Mouse (Mus musculus) lung, postnatal 0 days (tissue): ENCODE results near the gene Akip1. TPM values are rescaled to one million over a fixed set of nuclear protein-coding genes. Genes with fewer than 3 reads are reported as not detected.
A peak's percentile ranks its signal among the peaks of the same experiment; 100 is the strongest.

Experiments
- ATAC-seq: fragments of 200-750 bp; cut with Nextera tagmentation; 2 replicates; pipeline ENCODE4 v1.8.0; 2017; ENCODE audit warnings: moderate library complexity
- DNase-seq: peaks from one replicate; pipeline ENCODE4 v3.0.0-alpha.2; 2016; ENCODE audit warnings: low spot score
- H3K27ac ChIP-seq: fragments of 300-500 bp; sonication (generic); 2 replicates; pipeline ENCODE4 v1.5.1; 2014; ENCODE audit warnings: antibody characterized with exemption, mild to moderate bottlenecking, low read length, mixed read lengths
- H3K27me3 ChIP-seq: fragments of 300-500 bp; sonication (generic); replicated peaks from 2 replicates; pipeline ENCODE4 v1.6.1; 2014; ENCODE audit warnings: low read length, mixed read lengths; ENCODE audit not compliant: insufficient read depth
- H3K36me3 ChIP-seq: fragments of 300-500 bp; sonication (generic); 2 replicates; pipeline ENCODE4 v1.6.1; 2014; ENCODE audit warnings: low read length, mixed read lengths; ENCODE audit not compliant: insufficient read depth
- H3K4me1 ChIP-seq: fragments of 300-500 bp; sonication (generic); 2 replicates; pipeline ENCODE4 v1.6.1; 2014; ENCODE audit warnings: antibody characterized with exemption, low read depth, low read length, mixed read lengths; ENCODE audit not compliant: insufficient read depth
- H3K4me2 ChIP-seq: fragments of 300-500 bp; sonication (generic); replicated peaks from 2 replicates; pipeline ENCODE4 v1.6.1; 2014; ENCODE audit warnings: low read depth, mild to moderate bottlenecking, low read length, moderate library complexity, mixed read lengths
- H3K4me3 ChIP-seq: fragments of 300-500 bp; sonication (generic); 2 replicates; pipeline ENCODE4 v1.5.1; 2014; ENCODE audit warnings: low read depth, low read length
- H3K9ac ChIP-seq: fragments of 300-500 bp; sonication (generic); replicated peaks from 2 replicates; pipeline ENCODE4 v1.6.1; 2014; ENCODE audit warnings: low read depth, mild to moderate bottlenecking
- H3K9me3 ChIP-seq: fragments of 300-500 bp; sonication (generic); 2 replicates; pipeline ENCODE4 v1.6.1; 2016; ENCODE audit warnings: low read length, mixed read lengths
- CTCF ChIP-seq: IDR thresholded peaks from 2 replicates; pipeline ENCODE4 v1.5.1; 2016; ENCODE audit warnings: antibody characterized with exemption, mild to moderate bottlenecking
- EP300 ChIP-seq: IDR thresholded peaks from 2 replicates; pipeline ENCODE4 v1.6.1; 2016; ENCODE audit warnings: antibody characterized with exemption, mild to moderate bottlenecking, control low read depth
- WGBS: fragments of 180-500 bp; shearing (Covaris S2); extraction: QIAGEN DNeasy Blood & Tissue Kit; methylation state at CpG from one replicate; pipeline ENCODE4 v1.1.7; 2014; 5-methylcytosine and 5-hydroxymethylcytosine counted together
- polyA plus RNA-seq: library from polyadenylated mRNA; unstranded; fragments of >200 nt; fragmentation: Nextera tagmentation; extraction: Ambion mirVana; gene quantifications from 2 replicates; pipeline ENCODE4 v1.2.1, GENCODE M21; 2015

Akip1 gene
- polyA plus RNA-seq, 1 experiment from 2014 or later = 52.5 TPM

- 52% methylated on average over 5 of the region's 5 CpGs for WGBS
- no peak for ATAC-seq
- no peak overlapping the region for H3K9ac ChIP-seq
- peak overlapping the region; percentile 4; the same call in 1 of the 2 replicates for H3K4me3 ChIP-seq
- H3K9me3 ChIP-seq = no peaks in the 10 kb centered on the region
- H3K36me3 ChIP-seq = no peaks in the 10 kb centered on the region
- peaks cover 7% of the 10 kb centered on the region; the same call in 1 of the 2 replicates for H3K4me1 ChIP-seq
- peak; percentile 19 for DNase-seq
- H3K27me3 ChIP-seq = no peaks in the 10 kb centered on the region
- no peak overlapping the region for H3K27ac ChIP-seq
- H3K4me2 ChIP-seq = peak overlapping the region; percentile 77
- TF ChIP-seq CTCF (no peak), EP300 (no peak)
Observed at GRCm38 (mm10) chr7:109669426-109670170, 33.9 kb upstream of the Akip1 start.

- DNase-seq (peak; percentile 95), ATAC-seq (peak; percentile 94)
- 2% methylated on average over 29 of the region's 44 CpGs for WGBS
- Histone ChIP-seq H3K4me1 (peaks cover 7% of the 10 kb centered on the region; the same call in 1 of the 2 replicates), H3K9me3 (no peaks in the 10 kb centered on the region), H3K36me3 (no peaks in the 10 kb centered on the region), H3K27ac (peak overlapping the region; percentile 95), H3K4me2 (peak overlapping the region; percentile 77), H3K9ac (peak overlapping the region; percentile 64), H3K4me3 (peak overlapping the region; percentile 67), H3K27me3 (no peaks in the 10 kb centered on the region)
- TF ChIP-seq EP300 = peak; percentile 61; the same call in 1 of the 2 replicates
- TF ChIP-seq CTCF = no peak
Observed at GRCm38 (mm10) chr7:109671581-109672471, 31.7 kb upstream of the Akip1 start.

- peak overlapping the region; percentile 6; the same call in 1 of the 2 replicates for H3K27ac ChIP-seq
- H3K36me3 ChIP-seq = no peaks in the 10 kb centered on the region
- no peak overlapping the region for H3K9ac ChIP-seq
- no peak overlapping the region for H3K4me2 ChIP-seq
- 34% methylated on average over 4 of the region's 4 CpGs for WGBS
- H3K4me3 ChIP-seq = no peak overlapping the region
- no peaks in the 10 kb centered on the region for H3K9me3 ChIP-seq
- ATAC-seq (no peak), DNase-seq (peak; percentile 10)
- no peak for TF ChIP-seq CTCF
- no peaks in the 10 kb centered on the region for H3K4me1 ChIP-seq
- no peaks in the 10 kb centered on the region for H3K27me3 ChIP-seq
Observed at GRCm38 (mm10) chr7:109674944-109675628, 28.4 kb upstream of the Akip1 start.

GRCm38 (mm10) chr7:109680284-109680683 lies 23.2 kb upstream of the Akip1 start:
- no peaks in the 10 kb centered on the region for H3K9me3 ChIP-seq
- no peak for DNase-seq
- H3K27ac ChIP-seq = no peak overlapping the region
- no peak for ATAC-seq
- no peak overlapping the region for H3K4me2 ChIP-seq
- no peaks in the 10 kb centered on the region for H3K36me3 ChIP-seq
- H3K27me3 ChIP-seq = no peaks in the 10 kb centered on the region
- no peak overlapping the region for H3K4me3 ChIP-seq
- TF ChIP-seq EP300 (no peak), CTCF (peak; percentile 27)
- WGBS = 86% methylated on average over 2 of the region's 2 CpGs
- no peaks in the 10 kb centered on the region for H3K4me1 ChIP-seq
- H3K9ac ChIP-seq = no peak overlapping the region

- DNase-seq = no peak
- 96% methylated on average over 1 of the region's 1 CpGs for WGBS
- Histone ChIP-seq H3K4me3 (no peak overlapping the region), H3K27me3 (no peaks in the 10 kb centered on the region), H3K4me2 (no peak overlapping the region), H3K4me1 (no peaks in the 10 kb centered on the region), H3K9me3 (no peaks in the 10 kb centered on the region), H3K36me3 (no peaks in the 10 kb centered on the region), H3K27ac (no peak overlapping the region), H3K9ac (no peak overlapping the region)
- ATAC-seq = no peak
- TF ChIP-seq CTCF (no peak), EP300 (no peak)
Observed at GRCm38 (mm10) chr7:109680879-109681278, 22.6 kb upstream of the Akip1 start.

GRCm38 (mm10) chr7:109686585-109687128 lies 16.8 kb upstream of the Akip1 start:
- H3K4me2 ChIP-seq = no peak overlapping the region
- no peaks in the 10 kb centered on the region for H3K36me3 ChIP-seq
- peak; percentile 48 for DNase-seq
- H3K27ac ChIP-seq = peak overlapping the region; percentile 27; the same call in 1 of the 2 replicates
- H3K9me3 ChIP-seq = no peaks in the 10 kb centered on the region
- WGBS = 12% methylated on average over 9 of the region's 9 CpGs
- no peak overlapping the region for H3K9ac ChIP-seq
- no peaks in the 10 kb centered on the region for H3K27me3 ChIP-seq
- TF ChIP-seq CTCF (no peak), EP300 (peak; percentile 86)
- H3K4me1 ChIP-seq = peaks cover 2% of the 10 kb centered on the region; the same call in 1 of the 2 replicates
- H3K4me3 ChIP-seq = no peak overlapping the region
- peak; percentile 68 for ATAC-seq
